28 mouse cellular contexts compared by ENCODE assay signal in the genomic region with DNA sequence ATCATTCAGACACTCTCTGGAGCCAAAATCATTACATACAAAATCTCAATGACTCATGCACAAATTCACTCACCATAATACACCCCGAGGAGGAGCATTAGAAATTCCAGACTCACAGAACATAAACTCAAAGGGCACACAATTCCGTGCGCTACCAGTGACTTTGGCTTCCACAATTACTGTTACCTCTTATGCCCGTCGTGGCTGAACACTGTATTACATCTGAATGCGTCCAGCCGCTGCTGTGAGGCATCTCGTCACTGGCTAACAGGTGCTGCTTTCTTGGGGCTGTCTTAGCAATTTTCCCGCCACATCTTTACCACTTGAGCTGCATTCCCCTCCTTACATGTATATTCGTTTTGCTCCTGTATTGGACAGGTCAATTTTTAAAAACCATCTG. TPM values are rescaled to one million over a fixed set of nuclear protein-coding genes. Genes with fewer than 3 reads are reported as not detected.
"Had no signal": no experiment of that assay in that cellular context is flagged by ENCODE, and none has a peak within 500 bp of the region (broad histone marks: within the 10 kb centered on the region; RNA-seq: fewer than 3 reads in every experiment).

No protein-coding gene starts in this region.

- H3K27ac ChIP-seq: heart, embryonic 10.5 days; heart, embryonic 13.5 days; heart, embryonic 15.5 days; hindbrain, embryonic 10.5 days; hindbrain, embryonic 12.5 days; hindbrain, embryonic 13.5 days; hindbrain, embryonic 14.5 days; hindbrain, embryonic 15.5 days; hindbrain, postnatal 0 days; intestine, embryonic 15.5 days; kidney, embryonic 15.5 days; kidney, postnatal 0 days; layer of hippocampus, adult 2 months had no signal

- H3K9ac ChIP-seq: heart, embryonic 12.5 days; heart, embryonic 13.5 days; heart, embryonic 15.5 days; hindbrain, embryonic 12.5 days; hindbrain, embryonic 13.5 days; hindbrain, embryonic 14.5 days; hindbrain, embryonic 15.5 days; intestine, embryonic 15.5 days; kidney, embryonic 15.5 days had no signal

- H3K27me3 ChIP-seq: heart, embryonic 12.5 days; heart, embryonic 13.5 days; heart, embryonic 15.5 days; hindbrain, embryonic 12.5 days; hindbrain, embryonic 13.5 days; hindbrain, embryonic 15.5 days; intestine, embryonic 15.5 days; kidney, embryonic 15.5 days had no signal

- H3K9me3 ChIP-seq: heart, embryonic 15.5 days; hindbrain, embryonic 10.5 days; hindbrain, embryonic 12.5 days; hindbrain, embryonic 15.5 days; intestine, embryonic 15.5 days; kidney, embryonic 15.5 days had no signal

- H3K4me3 ChIP-seq: heart, embryonic 10.5 days; heart, embryonic 12.5 days; heart, embryonic 13.5 days; heart, embryonic 15.5 days; hindbrain, embryonic 10.5 days; hindbrain, embryonic 12.5 days; hindbrain, embryonic 13.5 days; hindbrain, embryonic 15.5 days; intestine, embryonic 15.5 days; kidney, embryonic 15.5 days; layer of hippocampus, adult 2 months had no signal

- H3K4me2 ChIP-seq: heart, embryonic 11.5 days; heart, embryonic 12.5 days; heart, embryonic 13.5 days; heart, embryonic 15.5 days; hindbrain, embryonic 12.5 days; hindbrain, embryonic 13.5 days; hindbrain, embryonic 14.5 days; hindbrain, embryonic 15.5 days; intestine, embryonic 15.5 days; kidney, embryonic 15.5 days had no signal

- H3K4me1 ChIP-seq: heart, embryonic 10.5 days; heart, embryonic 12.5 days; heart, embryonic 13.5 days; heart, embryonic 15.5 days; hindbrain, embryonic 10.5 days; hindbrain, embryonic 12.5 days; hindbrain, embryonic 13.5 days; hindbrain, embryonic 15.5 days; intestine, embryonic 15.5 days; kidney, embryonic 15.5 days had no signal

- ATAC-seq: hindbrain, embryonic 16.5 days; hindbrain, postnatal 0 days; inflammation-experienced regulatory T-cells, adult 6 months; intestine, embryonic 15.5 days; intestine, embryonic 16.5 days; intestine, postnatal 0 days had no signal

- DNase-seq: heart, postnatal 10 days; heart, postnatal 14 days; heart, postnatal 36 days; heart, postnatal 4 days; kidney, adult 11 months; kidney, adult 18-20 months; layer of hippocampus, adult 9-11 months; layer of hippocampus, postnatal 36 days had no signal

RNA-seq across cellular contexts. Expression of a gene that starts 56.2 kb away (rescaled TPM):
- total RNA-seq: hematopoietic stem cell, adult 5-6 weeks had no signal
